Mouse (Mus musculus): ENCODE measurements around the gene Thnsl1.

DNA sequence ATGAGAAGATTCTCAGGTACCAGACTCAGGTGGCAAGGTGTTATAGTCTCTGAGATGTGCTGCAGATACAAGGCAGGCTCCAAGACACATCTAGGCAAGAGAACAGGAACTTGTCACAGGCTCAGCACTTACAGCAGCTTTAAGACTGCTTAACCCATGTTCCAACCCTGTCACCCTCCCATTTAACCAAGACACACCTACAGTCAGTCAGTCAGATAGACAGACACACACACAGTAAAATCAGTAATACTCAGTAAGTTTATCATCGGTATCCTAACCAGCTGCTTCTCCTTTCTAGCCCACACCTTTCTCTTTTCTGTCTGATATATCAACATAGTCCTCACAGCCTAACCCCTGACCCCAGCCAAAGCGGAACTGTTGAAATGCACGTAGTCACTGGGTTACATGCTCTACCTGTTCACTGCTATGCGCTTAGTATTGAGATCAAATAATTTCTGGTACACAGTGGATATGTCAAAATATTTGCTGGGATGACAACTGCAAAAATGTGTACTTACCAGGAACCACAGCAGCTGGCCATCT, 30.4 kb downstream of the Thnsl1 start:
- no peak for TF ChIP-seq POLR2A (IDR thresholded peaks at IDR 0.05; ENCODE audit: low read depth, low read length)
- no peak for TF ChIP-seq CTCF (IDR thresholded peaks at IDR 0.05; ENCODE audit: extremely low read depth, insufficient read depth, insufficient read length, insufficient replicate concordance)
